Mouse (Mus musculus): Measurements from ENCODE around the gene Snapc2. TPM values are rescaled to one million over a fixed set of nuclear protein-coding genes. Genes with fewer than 3 reads are reported as not detected.

The Snapc2 gene
- polyA plus RNA-seq, 1 experiment from 2014 or later = 33.8 TPM

- peak; percentile 39 for DNase-seq (ENCODE audit: low spot score)
- H3K9me3 ChIP-seq (ENCODE audit: control insufficient read depth, low read length) = no peaks in the 10 kb centered on the region
- TF ChIP-seq EP300 (optimal IDR thresholded peaks at IDR 0.05) (no peak), CTCF (IDR thresholded peaks at IDR 0.05; ENCODE audit: low read depth) (no peak)
- 0% methylated on average over 23 of the region's 25 CpGs for whole genome bisulfite sequencing
- H3K4me3 ChIP-seq (ENCODE audit: low read depth, low read length) = peak overlapping the region; percentile 35
- H3K4me2 ChIP-seq (replicated peaks; ENCODE audit: low read depth) = peak overlapping the region; percentile 78
- H3K4me1 ChIP-seq (replicated peaks; ENCODE audit: control insufficient read depth, insufficient read depth) = 0 out of 2 replicates have a peak, but pooled peaks cover 3% of the 10 kb centered on the region
- no peaks in the 10 kb centered on the region for H3K36me3 ChIP-seq (ENCODE audit: control insufficient read depth, insufficient read depth, low read length)
- peaks cover 6% of the 10 kb centered on the region; the same call in 1 of the 2 replicates for H3K27me3 ChIP-seq (ENCODE audit: control insufficient read depth, insufficient read depth, low read length)
- peak; percentile 27; the same call in 1 of the 2 replicates for ATAC-seq (ENCODE audit: low FRiP score, low TSS enrichment)
- peak overlapping the region; percentile 8; the same call in 1 of the 2 replicates for H3K27ac ChIP-seq (replicated peaks)
- H3K9ac ChIP-seq (ENCODE audit: low read length) = peak overlapping the region; percentile 54
Observed at GRCm38 (mm10) chr8:4212809-4213209, 40.1 kb upstream of the Snapc2 start.

DNA sequence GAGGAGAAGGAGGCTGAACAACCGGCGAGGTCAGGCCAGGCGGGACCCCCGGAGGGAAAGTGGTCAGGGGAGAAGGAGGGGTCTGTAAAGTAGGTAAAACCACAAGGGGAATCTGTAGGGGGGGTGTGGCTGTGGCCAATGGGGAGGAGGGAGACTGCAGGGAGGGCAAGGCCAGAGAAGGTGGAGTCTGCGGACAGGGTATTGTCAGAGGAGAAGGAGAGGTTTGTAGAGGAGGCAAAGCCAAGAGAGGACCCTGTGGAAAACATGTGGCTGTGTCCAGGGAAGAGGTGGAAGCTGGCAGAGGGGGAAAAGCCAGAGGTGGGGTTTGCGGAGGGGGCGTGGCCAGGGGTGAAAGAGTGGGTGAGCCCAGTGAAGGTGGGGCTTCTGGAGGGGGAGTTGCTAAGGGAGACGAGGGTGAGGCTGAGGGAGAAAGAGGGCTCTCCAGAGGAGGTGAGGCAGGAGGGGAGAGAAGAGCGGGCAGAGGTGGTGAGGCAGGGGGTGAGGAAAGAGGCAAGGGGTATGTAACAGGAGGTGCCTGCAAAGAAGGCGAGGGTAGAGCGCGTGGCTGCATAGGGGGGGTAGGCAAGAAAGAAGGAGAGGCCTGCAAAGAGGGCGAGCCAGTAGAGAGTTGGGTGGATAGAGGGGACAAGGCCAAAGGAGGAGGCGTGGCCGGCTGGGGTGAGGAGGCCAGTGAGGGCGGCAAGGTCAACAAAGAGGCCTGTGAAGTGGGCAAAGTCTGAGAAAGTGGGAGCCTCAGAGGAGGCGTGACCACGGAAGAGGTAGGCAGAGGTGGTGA is 39.5 kb upstream of the Snapc2 start:
- Histone ChIP-seq H3K4me3 (ENCODE audit: low read depth, low read length) (peak overlapping the region; percentile 35), H3K4me1 (replicated peaks; ENCODE audit: control insufficient read depth, insufficient read depth) (0 out of 2 replicates have a peak, but pooled peaks cover 3% of the 10 kb centered on the region), H3K27me3 (ENCODE audit: control insufficient read depth, insufficient read depth, low read length) (peaks cover 6% of the 10 kb centered on the region; the same call in 1 of the 2 replicates), H3K9me3 (ENCODE audit: control insufficient read depth, low read length) (no peaks in the 10 kb centered on the region), H3K9ac (ENCODE audit: low read length) (peak overlapping the region; percentile 54), H3K36me3 (ENCODE audit: control insufficient read depth, insufficient read depth, low read length) (no peaks in the 10 kb centered on the region), H3K4me2 (replicated peaks; ENCODE audit: low read depth) (peak overlapping the region; percentile 78), H3K27ac (replicated peaks) (peak overlapping the region; percentile 18; the same call in 1 of the 2 replicates)
- WGBS = 6% methylated on average over 18 of the region's 18 CpGs
- TF ChIP-seq CTCF (IDR thresholded peaks at IDR 0.05; ENCODE audit: low read depth) (no peak), EP300 (optimal IDR thresholded peaks at IDR 0.05) (no peak)
- peak; percentile 59 for ATAC-seq (ENCODE audit: low FRiP score, low TSS enrichment)
- DNase-seq (ENCODE audit: low spot score) = peak; percentile 76

DNA sequence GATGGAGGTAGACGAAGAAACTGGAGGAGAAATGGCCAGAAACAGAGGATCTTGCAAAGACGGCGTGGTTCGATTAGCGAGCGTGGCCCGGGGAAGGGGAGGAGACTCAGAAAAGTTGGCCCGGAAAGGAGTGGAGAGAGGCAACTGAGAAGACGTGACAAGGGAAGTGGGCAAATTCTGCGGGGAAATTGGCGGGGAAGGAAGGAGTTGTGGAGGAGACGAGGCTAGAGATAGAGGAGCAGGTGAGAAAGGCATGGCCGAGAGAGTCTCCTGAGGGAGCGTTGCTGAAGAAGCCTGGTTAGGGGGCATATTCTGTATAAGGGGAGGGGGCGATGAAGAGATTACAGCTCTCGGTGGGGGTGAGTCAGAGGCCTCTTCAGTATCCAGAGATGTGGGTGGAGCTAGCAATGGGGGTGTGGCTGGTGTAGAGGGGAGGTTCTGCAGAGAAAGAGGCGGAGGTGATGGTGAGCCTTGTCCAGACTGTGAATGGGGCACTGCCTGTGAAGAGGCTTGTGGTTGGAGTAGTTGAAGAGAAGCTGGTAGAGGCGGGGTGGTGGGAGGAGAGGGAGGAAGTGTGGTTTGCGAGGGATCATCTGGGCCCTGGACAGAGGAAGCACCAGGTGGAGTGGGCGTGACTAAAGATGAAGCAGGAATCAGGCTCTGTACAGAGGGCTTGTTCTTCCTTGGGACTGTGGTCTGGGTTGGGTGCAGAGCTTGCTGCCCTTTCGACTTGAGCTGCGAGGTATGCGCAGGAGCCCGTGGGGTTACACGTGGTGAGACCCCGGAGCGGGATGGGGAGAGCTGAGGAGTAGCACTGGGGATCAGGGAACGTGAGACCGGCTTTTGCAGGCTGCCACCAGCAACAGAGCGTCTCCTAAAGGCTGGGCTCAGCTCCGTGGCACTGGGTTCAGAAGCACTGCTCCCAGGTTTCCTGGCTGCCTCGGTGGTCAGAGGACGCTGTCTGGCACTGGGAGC is 38.6 kb upstream of the Snapc2 start:
- H3K4me3 ChIP-seq (ENCODE audit: low read depth, low read length) = peak overlapping the region; percentile 35
- H3K4me1 ChIP-seq (replicated peaks; ENCODE audit: control insufficient read depth, insufficient read depth) = 0 out of 2 replicates have a peak, but pooled peaks cover 3% of the 10 kb centered on the region
- H3K9me3 ChIP-seq (ENCODE audit: control insufficient read depth, low read length) = no peaks in the 10 kb centered on the region
- WGBS = 11% methylated on average over 33 of the region's 33 CpGs
- H3K4me2 ChIP-seq (replicated peaks; ENCODE audit: low read depth) = peak overlapping the region; percentile 78
- H3K27ac ChIP-seq (replicated peaks) = no peak overlapping the region
- H3K27me3 ChIP-seq (ENCODE audit: control insufficient read depth, insufficient read depth, low read length) = peaks cover 6% of the 10 kb centered on the region; the same call in 1 of the 2 replicates
- no peaks in the 10 kb centered on the region for H3K36me3 ChIP-seq (ENCODE audit: control insufficient read depth, insufficient read depth, low read length)
- H3K9ac ChIP-seq (ENCODE audit: low read length) = no peak overlapping the region; the same call in 1 of the 2 replicates
- DNase-seq (ENCODE audit: low spot score) (peak; percentile 73), ATAC-seq (ENCODE audit: low FRiP score, low TSS enrichment) (peak; percentile 78)
- TF ChIP-seq CTCF (IDR thresholded peaks at IDR 0.05; ENCODE audit: low read depth) (no peak), EP300 (optimal IDR thresholded peaks at IDR 0.05) (no peak)

GRCm38 (mm10) chr8:4216296-4216695 is 36.6 kb upstream of the Snapc2 start:
- peak overlapping the region; percentile 72 for H3K4me2 ChIP-seq (replicated peaks; ENCODE audit: low read depth)
- ATAC-seq (ENCODE audit: low FRiP score, low TSS enrichment) = no peak
- TF ChIP-seq CTCF (IDR thresholded peaks at IDR 0.05; ENCODE audit: low read depth) = no peak
- TF ChIP-seq EP300 (optimal IDR thresholded peaks at IDR 0.05) = no peak
- 0 out of 2 replicates have a peak, but pooled peaks cover 3% of the 10 kb centered on the region for H3K4me1 ChIP-seq (replicated peaks; ENCODE audit: control insufficient read depth, insufficient read depth)
- no peak overlapping the region for H3K27ac ChIP-seq (replicated peaks)
- peaks cover 6% of the 10 kb centered on the region; the same call in 1 of the 2 replicates for H3K27me3 ChIP-seq (ENCODE audit: control insufficient read depth, insufficient read depth, low read length)
- WGBS = 15% methylated on average over 18 of the region's 18 CpGs
- no peaks in the 10 kb centered on the region for H3K9me3 ChIP-seq (ENCODE audit: control insufficient read depth, low read length)
- H3K4me3 ChIP-seq (ENCODE audit: low read depth, low read length) = peak overlapping the region; percentile 42
- H3K9ac ChIP-seq (ENCODE audit: low read length) = no peak overlapping the region
- no peak for DNase-seq (ENCODE audit: low spot score)
- no peaks in the 10 kb centered on the region for H3K36me3 ChIP-seq (ENCODE audit: control insufficient read depth, insufficient read depth, low read length)

GRCm38 (mm10) chr8:4216791-4217621 is 35.9 kb upstream of the Snapc2 start, which contains the start of gene Prr36:
Prr36 (minus strand) TSS chr8:4217459.
- Histone ChIP-seq H3K4me1 (replicated peaks; ENCODE audit: control insufficient read depth, insufficient read depth) (0 out of 2 replicates have a peak, but pooled peaks cover 3% of the 10 kb centered on the region), H3K9ac (ENCODE audit: low read length) (peak within 1 kb of the TSS; percentile 27; the same call in 1 of the 2 replicates), H3K27ac (replicated peaks) (no peak within 1 kb of the TSS), H3K9me3 (ENCODE audit: control insufficient read depth, low read length) (no peaks in the 10 kb centered on the region), H3K4me3 (ENCODE audit: low read depth, low read length) (peak within 1 kb of the TSS; percentile 42), H3K4me2 (replicated peaks; ENCODE audit: low read depth) (peak within 1 kb of the TSS; percentile 72), H3K36me3 (ENCODE audit: control insufficient read depth, insufficient read depth, low read length) (no peaks in the 10 kb centered on the region), H3K27me3 (ENCODE audit: control insufficient read depth, insufficient read depth, low read length) (peaks cover 6% of the 10 kb centered on the region; the same call in 1 of the 2 replicates)
- WGBS = 3% methylated on average over 44 of the region's 44 CpGs
- ATAC-seq (ENCODE audit: low FRiP score, low TSS enrichment) (peak; percentile 16; the same call in 1 of the 2 replicates), DNase-seq (ENCODE audit: low spot score) (peak; percentile 50)
- TF ChIP-seq CTCF (IDR thresholded peaks at IDR 0.05; ENCODE audit: low read depth) = no peak
- TF ChIP-seq EP300 (optimal IDR thresholded peaks at IDR 0.05) = no peak

Measured in stomach, postnatal 0 days (tissue).